Mouse (Mus musculus) lung, embryonic 14.5 days (tissue): ENCODE data around the gene March6. TPM values are rescaled to one million over a fixed set of nuclear protein-coding genes. Genes with fewer than 3 reads are reported as not detected.

Experiments used
- ATAC-seq: fragments of 200-750 bp; cut with Nextera tagmentation; 2 replicates; pipeline ENCODE4 v1.8.0; 2017; ENCODE audit warnings: mild to moderate bottlenecking, moderate TSS enrichment, moderate library complexity; ENCODE audit not compliant: insufficient read depth
- DNase-seq: peaks from one replicate; pipeline ENCODE4 v3.0.0-alpha.2; 2015
- H3K27ac ChIP-seq: fragments of 300-500 bp; sonication (generic); 2 replicates; pipeline ENCODE4 v1.5.1; 2014; ENCODE audit warnings: low read depth, mild to moderate bottlenecking, moderate library complexity
- H3K27me3 ChIP-seq: fragments of 300-500 bp; sonication (generic); 2 replicates; pipeline ENCODE4 v1.6.1; 2014; ENCODE audit warnings: low read length, control low read depth; ENCODE audit not compliant: insufficient read depth
- H3K36me3 ChIP-seq: fragments of 300-500 bp; sonication (generic); 2 replicates; pipeline ENCODE4 v1.6.1; 2014; ENCODE audit warnings: control low read depth; ENCODE audit not compliant: insufficient read depth
- H3K4me1 ChIP-seq: fragments of 300-500 bp; sonication (generic); 2 replicates; pipeline ENCODE4 v1.6.1; 2014; ENCODE audit warnings: antibody characterized with exemption, control low read depth; ENCODE audit not compliant: insufficient read depth
- H3K4me2 ChIP-seq: fragments of 300-500 bp; sonication (generic); 2 replicates; pipeline ENCODE4 v1.6.1; 2014; ENCODE audit warnings: mild to moderate bottlenecking
- H3K4me3 ChIP-seq: fragments of 300-500 bp; sonication (generic); 2 replicates; pipeline ENCODE4 v1.5.1; 2014; ENCODE audit warnings: low read depth, low read length
- H3K9ac ChIP-seq: fragments of 300-500 bp; sonication (generic); 2 replicates; pipeline ENCODE4 v1.6.1; 2014
- H3K9me3 ChIP-seq: fragments of 300-500 bp; sonication (generic); 2 replicates; pipeline ENCODE4 v1.6.1; 2016; ENCODE audit warnings: low read depth, low read length, control low read depth
- CTCF ChIP-seq: IDR thresholded peaks from 2 replicates; pipeline ENCODE4 v1.5.1; 2016; ENCODE audit warnings: antibody characterized with exemption, low read depth
- WGBS: fragments of 180-500 bp; shearing (Covaris S2); extraction: QIAGEN DNeasy Blood & Tissue Kit; methylation state at CpG from one replicate; pipeline ENCODE4 v1.1.7; 2014; 5-methylcytosine and 5-hydroxymethylcytosine counted together
- polyA plus RNA-seq: library from polyadenylated mRNA; unstranded; fragments of >200 nt; fragmentation: Nextera tagmentation; extraction: Ambion mirVana; gene quantifications from 2 replicates; pipeline ENCODE4 v1.2.1, GENCODE M21; 2014

Gene March6
- polyA plus RNA-seq, 1 experiment from 2014 or later = 37.0 TPM

DNA sequence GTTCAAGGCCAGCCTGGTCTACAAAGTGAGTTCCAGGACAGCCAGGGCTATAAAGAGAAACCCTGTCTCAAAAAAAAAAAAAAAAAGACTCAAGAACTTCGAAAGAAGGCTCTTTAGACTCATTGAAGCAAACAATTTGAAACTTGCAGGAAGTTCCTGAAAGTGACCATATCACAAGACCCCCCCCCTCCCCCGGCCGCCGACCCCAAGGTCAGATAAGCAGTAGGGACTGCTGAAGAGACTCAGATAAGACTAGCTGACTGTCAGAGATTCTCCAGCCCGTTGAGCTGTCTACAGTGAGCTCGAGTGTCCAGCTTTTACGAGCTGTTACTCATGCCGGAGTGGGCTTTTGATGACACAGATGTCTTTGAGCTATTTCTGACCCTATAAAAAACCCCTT is 32.0 kb upstream of the March6 start:
- DNase-seq (no peak), ATAC-seq (no peak)
- 57% methylated on average over 8 of the region's 8 CpGs for WGBS

DNA sequence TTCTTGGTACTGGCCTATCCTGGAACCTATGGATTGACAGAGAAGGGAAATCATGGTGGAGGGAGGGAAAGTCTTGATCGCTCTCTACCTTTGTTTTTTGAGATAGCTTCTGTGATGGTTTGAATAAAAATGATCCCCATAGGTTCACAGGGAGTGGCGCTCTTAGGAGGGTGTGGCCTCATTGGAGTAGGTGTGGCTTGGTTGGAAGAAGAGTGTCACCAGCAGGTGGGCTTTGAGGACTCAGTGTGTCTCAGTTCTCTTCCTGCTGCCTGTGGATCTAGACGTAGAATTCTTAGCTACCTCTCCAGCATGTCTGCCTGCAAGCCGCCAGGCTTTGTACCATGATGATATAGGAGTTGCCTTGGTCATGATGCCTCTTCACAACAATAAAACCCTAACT is 31.1 kb upstream of the March6 start:
- no peak for TF ChIP-seq CTCF
- Histone ChIP-seq H3K9me3 (no peaks in the 10 kb centered on the region), H3K9ac (no peak overlapping the region), H3K36me3 (no peaks in the 10 kb centered on the region), H3K4me3 (no peak overlapping the region), H3K4me1 (0 out of 2 replicates have a peak, but pooled peaks cover 4% of the 10 kb centered on the region), H3K4me2 (no peak overlapping the region), H3K27ac (no peak overlapping the region), H3K27me3 (no peaks in the 10 kb centered on the region)
- no peak for DNase-seq
- ATAC-seq = no peak
- 90% methylated on average over 4 of the region's 4 CpGs for WGBS

More for the DNA sequence above, 32.0 kb upstream of the March6 start:
- no peak for TF ChIP-seq CTCF
- H3K4me1 ChIP-seq = 0 out of 2 replicates have a peak, but pooled peaks cover 4% of the 10 kb centered on the region
- H3K9ac ChIP-seq = no peak overlapping the region
- H3K4me2 ChIP-seq = no peak overlapping the region
- H3K36me3 ChIP-seq = no peaks in the 10 kb centered on the region
- H3K4me3 ChIP-seq = no peak overlapping the region
- H3K27me3 ChIP-seq = no peaks in the 10 kb centered on the region
- no peak overlapping the region for H3K27ac ChIP-seq
- H3K9me3 ChIP-seq = no peaks in the 10 kb centered on the region

DNA sequence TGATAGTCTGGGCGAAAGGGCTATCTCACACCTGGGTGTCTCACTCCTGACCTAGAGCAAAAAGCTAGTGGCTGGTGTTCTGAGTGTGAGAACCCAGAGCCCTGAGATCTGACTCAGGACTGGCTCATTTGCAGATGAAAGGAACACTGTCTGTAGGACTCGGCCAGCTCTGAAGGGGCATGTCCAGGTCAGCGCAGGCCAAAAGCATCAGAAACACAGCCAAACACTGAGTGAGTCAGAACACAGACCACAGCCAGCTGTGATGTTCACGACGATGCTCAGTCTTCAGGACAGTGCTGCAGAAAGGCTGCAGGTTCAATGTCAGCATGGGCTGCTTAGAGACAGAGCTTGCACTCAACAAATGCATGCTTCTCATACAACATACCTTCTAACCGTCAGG is 30.5 kb upstream of the March6 start:
- no peaks in the 10 kb centered on the region for H3K36me3 ChIP-seq
- no peak overlapping the region for H3K4me3 ChIP-seq
- ATAC-seq (no peak), DNase-seq (no peak)
- H3K27ac ChIP-seq = no peak overlapping the region
- H3K27me3 ChIP-seq = no peaks in the 10 kb centered on the region
- H3K4me1 ChIP-seq = 0 out of 2 replicates have a peak, but pooled peaks cover 4% of the 10 kb centered on the region
- no peak overlapping the region for H3K9ac ChIP-seq
- H3K4me2 ChIP-seq = no peak overlapping the region
- H3K9me3 ChIP-seq = no peaks in the 10 kb centered on the region
- 78% methylated on average over 6 of the region's 6 CpGs for WGBS
- TF ChIP-seq CTCF = no peak

DNA sequence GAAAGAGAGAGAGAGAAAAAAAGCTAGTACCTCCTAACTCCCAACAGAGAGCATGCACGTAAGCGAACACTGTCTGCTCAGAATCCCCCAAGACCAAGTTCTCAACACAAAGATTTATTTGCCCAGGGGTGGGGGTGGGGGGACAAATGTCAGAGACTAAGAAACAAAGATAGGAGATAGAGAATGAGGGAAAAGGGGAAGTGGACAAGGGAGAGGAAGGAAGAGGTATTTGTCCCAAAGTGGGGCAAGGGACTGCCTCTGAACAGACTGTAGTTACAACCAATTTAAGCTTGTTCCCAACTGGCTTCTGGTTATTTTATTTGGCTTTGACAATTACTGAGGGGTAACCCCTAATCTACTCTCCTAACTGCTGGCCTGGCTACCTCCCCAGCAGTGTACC is 24.0 kb upstream of the March6 start:
- Histone ChIP-seq H3K4me3 (no peak overlapping the region), H3K27ac (no peak overlapping the region), H3K27me3 (no peaks in the 10 kb centered on the region), H3K9ac (no peak overlapping the region), H3K4me1 (no peaks in the 10 kb centered on the region), H3K36me3 (no peaks in the 10 kb centered on the region), H3K4me2 (no peak overlapping the region), H3K9me3 (no peaks in the 10 kb centered on the region)
- no peak for TF ChIP-seq CTCF
- DNase-seq (no peak), ATAC-seq (no peak)
- WGBS = 88% methylated on average over 2 of the region's 2 CpGs

DNA sequence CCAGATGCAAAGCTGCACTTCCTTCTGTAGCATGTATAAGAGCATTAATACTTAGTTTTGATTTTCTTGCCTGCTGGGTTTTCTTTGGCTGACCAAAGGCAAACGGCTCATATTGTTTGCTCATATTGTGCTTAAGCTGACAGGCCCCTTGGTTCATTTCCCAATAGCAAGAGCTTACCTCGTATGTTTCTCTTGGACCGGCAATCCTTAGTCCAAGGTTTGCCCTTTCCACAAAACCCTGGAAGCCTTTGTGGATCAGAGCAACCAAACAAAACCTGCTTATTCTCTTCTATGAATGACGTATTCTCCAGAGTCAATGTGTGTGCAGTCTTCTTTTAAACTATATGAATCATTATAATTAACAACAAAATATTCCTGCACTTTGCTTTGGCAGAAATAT is 19.5 kb upstream of the March6 start:
- Histone ChIP-seq H3K9ac (no peak overlapping the region), H3K36me3 (no peaks in the 10 kb centered on the region), H3K27me3 (no peaks in the 10 kb centered on the region), H3K4me3 (no peak overlapping the region), H3K9me3 (no peaks in the 10 kb centered on the region), H3K4me1 (no peaks in the 10 kb centered on the region), H3K27ac (no peak overlapping the region), H3K4me2 (no peak overlapping the region)
- TF ChIP-seq CTCF = no peak
- DNase-seq = no peak
- no peak for ATAC-seq
- 74% methylated on average over 4 of the region's 4 CpGs for WGBS

DNA sequence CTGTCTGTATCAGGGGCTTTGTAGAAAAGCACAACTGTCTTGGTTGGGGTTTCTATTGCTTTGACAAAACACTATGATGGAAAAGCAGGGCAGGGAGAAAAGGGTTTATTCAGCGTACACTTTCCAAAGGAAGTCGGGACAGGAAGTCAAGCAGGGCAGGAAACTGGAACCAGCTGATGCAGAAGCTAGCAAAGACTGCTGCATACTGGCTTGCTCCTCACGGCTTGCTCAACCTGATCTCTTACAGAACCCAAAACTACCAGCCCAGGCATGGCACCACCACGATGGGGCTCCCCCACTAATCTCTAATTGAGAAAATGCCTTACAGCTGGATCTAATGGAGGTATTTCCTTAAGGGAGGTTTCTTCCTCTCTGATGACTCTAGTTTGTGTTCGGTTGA is 16.6 kb upstream of the March6 start:
- H3K27ac ChIP-seq = no peak overlapping the region
- H3K4me2 ChIP-seq = no peak overlapping the region
- H3K36me3 ChIP-seq = no peaks in the 10 kb centered on the region
- WGBS = 68% methylated on average over 5 of the region's 5 CpGs
- DNase-seq (no peak), ATAC-seq (no peak)
- no peaks in the 10 kb centered on the region for H3K27me3 ChIP-seq
- no peak overlapping the region for H3K9ac ChIP-seq
- TF ChIP-seq CTCF = no peak
- no peaks in the 10 kb centered on the region for H3K9me3 ChIP-seq
- peaks cover 2% of the 10 kb centered on the region; the same call in 1 of the 2 replicates for H3K4me1 ChIP-seq
- no peak overlapping the region for H3K4me3 ChIP-seq

DNA sequence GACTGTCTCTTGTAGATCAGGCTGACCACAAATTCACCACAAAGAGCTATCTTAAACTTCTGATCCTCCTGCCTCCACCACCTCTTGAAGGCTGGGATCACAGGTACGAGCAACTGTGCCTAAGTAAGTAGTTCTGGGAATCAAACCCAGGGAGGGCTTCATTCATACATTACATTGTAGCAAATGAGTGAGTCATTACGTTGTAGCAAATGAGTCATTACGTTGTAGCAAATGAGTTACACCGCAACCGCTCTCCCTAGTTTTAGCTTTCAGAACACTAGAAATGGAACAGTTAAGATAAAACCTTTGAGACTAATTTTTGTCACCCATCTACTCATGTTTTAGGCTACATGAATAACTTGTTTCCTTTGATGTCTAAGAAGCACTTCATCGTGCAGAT is 15.4 kb upstream of the March6 start:
- ATAC-seq (no peak), DNase-seq (no peak)
- H3K36me3 ChIP-seq = no peaks in the 10 kb centered on the region
- H3K4me1 ChIP-seq = peaks cover 6% of the 10 kb centered on the region; the same call in 1 of the 2 replicates
- no peak overlapping the region for H3K4me3 ChIP-seq
- no peak overlapping the region for H3K27ac ChIP-seq
- H3K27me3 ChIP-seq = no peaks in the 10 kb centered on the region
- H3K4me2 ChIP-seq = no peak overlapping the region
- no peak for TF ChIP-seq CTCF
- WGBS = 85% methylated on average over 6 of the region's 6 CpGs
- H3K9me3 ChIP-seq = no peaks in the 10 kb centered on the region
- no peak overlapping the region for H3K9ac ChIP-seq

DNA sequence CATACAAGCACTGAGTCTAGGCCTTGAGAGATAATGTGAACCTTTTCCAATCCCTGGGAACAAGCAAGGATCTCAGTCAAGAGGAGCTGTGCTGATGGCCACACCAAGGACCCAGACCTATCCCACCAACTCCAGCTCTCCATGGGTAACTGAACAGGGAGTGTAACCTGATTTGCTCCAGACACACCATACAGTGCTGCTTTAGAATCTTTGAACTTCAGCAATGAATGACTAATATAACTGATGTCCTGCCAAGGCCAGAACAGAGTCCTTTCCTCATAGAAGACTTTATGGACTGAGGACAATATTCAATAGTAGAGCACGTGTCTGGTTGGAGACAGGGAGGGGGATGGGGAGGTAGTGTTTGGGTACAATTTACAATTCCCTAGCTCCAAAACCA is 14.2 kb upstream of the March6 start:
- no peak overlapping the region for H3K9ac ChIP-seq
- WGBS = 46% methylated on average over 1 of the region's 1 CpGs
- no peak overlapping the region for H3K27ac ChIP-seq
- H3K4me3 ChIP-seq = no peak overlapping the region
- no peaks in the 10 kb centered on the region for H3K36me3 ChIP-seq
- no peaks in the 10 kb centered on the region for H3K9me3 ChIP-seq
- H3K4me1 ChIP-seq = peaks cover 6% of the 10 kb centered on the region; the same call in 1 of the 2 replicates
- DNase-seq (no peak), ATAC-seq (no peak)
- TF ChIP-seq CTCF = no peak
- no peak overlapping the region for H3K4me2 ChIP-seq
- H3K27me3 ChIP-seq = no peaks in the 10 kb centered on the region
